8 mouse cellular contexts compared by ENCODE assay signal in genomic region chr14:43860522-43860921, GRCm38 (mm10). TPM values are rescaled to one million over a fixed set of nuclear protein-coding genes. Genes with fewer than 3 reads are reported as not detected.
A peak's percentile ranks its signal among the peaks of the same experiment; 100 is the strongest.
DNase-seq lines count a peak whose midpoint lies in the region; ATAC-seq lines count a peak whose summit lies in the region.
"Had no signal": no experiment of that assay in that cellular context is flagged by ENCODE, and none has a peak within 500 bp of the region (broad histone marks: within the 10 kb centered on the region; RNA-seq: fewer than 3 reads in every experiment).

No protein-coding gene starts in this region.

- peak; percentile 9 to 12 for DNase-seq in adrenal gland, adult 18-20 months (ENCODE audit: low spot score in 2 of 2)
- DNase-seq in embryo, embryonic 9.5 days (ENCODE audit: extremely low spot score): peak; percentile 37
- DNase-seq in kidney, adult 18-20 months: peak; percentile 4
- peak; percentile 1 to 4 for DNase-seq in left cerebral cortex, adult 8-10 months (ENCODE audit: low spot score in 2 of 2)
- peak; percentile 27 for DNase-seq in lung, postnatal 36 days
- DNase-seq in retina, postnatal 7 days (ENCODE audit: low read depth, low spot score): peak; percentile 0

- peak; percentile 72 for ATAC-seq in granulocyte monocyte progenitor cell, adult 5-6 weeks (replicated peaks; ENCODE audit: poor library complexity, severe bottlenecking)

RNA-seq across cellular contexts. Expression of gene Ear1, which starts 14.8 kb away (rescaled TPM):
- not detected for total RNA-seq in adrenal gland, adult 18-20 months (2021)
- not detected in 2 replicates for total RNA-seq in granulocyte monocyte progenitor cell, adult 5-6 weeks (2014; fragmentation: Nextera tagmentation)
- 3.2 and 4.2 TPM in 2 replicates for total RNA-seq in granulocyte monocyte progenitor cell, adult 5-6 weeks (2017)
- total RNA-seq in left cerebral cortex, adult 8-10 months (2022): not detected
- total RNA-seq: gastrocnemius, adult 8-10 months had no signal

Comparison
In these comparisons a context has a peak if more than half of its experiments do, and no peak if none do; other contexts are left out.
1. Peak in every context shown above with its lines: DNase-seq and ATAC-seq.